Mouse (Mus musculus) heart, embryonic 11.5 days (tissue): Measurements from ENCODE around the gene Ogfod2. TPM values are rescaled to one million over a fixed set of nuclear protein-coding genes. Genes with fewer than 3 reads are reported as not detected.

ENCODE experiments used
- polyA plus RNA-seq: library from polyadenylated mRNA; unstranded; fragments of >200 nt; fragmentation: Nextera tagmentation; extraction: Ambion mirVana; gene quantifications from 2 replicates; pipeline ENCODE4 v1.2.1, GENCODE M21; 2014

Ogfod2 gene
- polyA plus RNA-seq, 1 experiment from 2014 or later, result 13.6 TPM

Other genes starting within 250 kb of the Ogfod2 start
- gene Hcar2, start 246.8 kb upstream of the Ogfod2 start, polyA plus RNA-seq, result not detected in 2 replicates
- 0.06 TPM in 1 of 2 replicates, not detected in the other for gene Hcar1, start 232.3 kb upstream of the Ogfod2 start, polyA plus RNA-seq
- gene Denr, start 205.1 kb upstream of the Ogfod2 start, polyA plus RNA-seq, result 104 and 110 TPM in 2 replicates
- 0.93 and 1.2 TPM in 2 replicates for gene Gm43518, start 184.9 kb upstream of the Ogfod2 start, polyA plus RNA-seq
- 6.0 and 6.4 TPM in 2 replicates for gene Ccdc62, start 181.6 kb upstream of the Ogfod2 start, polyA plus RNA-seq
- gene Hip1r, start 138.7 kb upstream of the Ogfod2 start, polyA plus RNA-seq, result 2.7 and 2.9 TPM in 2 replicates
- 43.3 and 48.2 TPM in 2 replicates for gene Vps37b, start 80.0 kb upstream of the Ogfod2 start, polyA plus RNA-seq
- 1.1 and 1.4 TPM in 2 replicates for gene Abcb9, start 16.5 kb upstream of the Ogfod2 start, polyA plus RNA-seq
- 65.7 and 74.6 TPM in 2 replicates for gene Arl6ip4, start 3.8 kb downstream of the Ogfod2 start, polyA plus RNA-seq
- 7.0 and 7.8 TPM in 2 replicates for gene Pitpnm2, start 137.5 kb downstream of the Ogfod2 start, polyA plus RNA-seq
- 11.5 and 15.5 TPM in 2 replicates for gene Mphosph9, start 215.7 kb downstream of the Ogfod2 start, polyA plus RNA-seq
- gene 2810006K23Rik, start 215.8 kb downstream of the Ogfod2 start, polyA plus RNA-seq, result 14.8 and 19.1 TPM in 2 replicates